Mouse (Mus musculus) liver, embryonic 12.5 days (tissue): ENCODE results near the gene Pbp2. TPM values are rescaled to one million over a fixed set of nuclear protein-coding genes. Genes with fewer than 3 reads are reported as not detected.

Experiments
- ATAC-seq: fragments of 200-750 bp; cut with Nextera tagmentation; 2 replicates; pipeline ENCODE4 v1.8.0; 2017; ENCODE audit warnings: moderate number of reproducible peaks, mild to moderate bottlenecking, moderate library complexity
- H3K27ac ChIP-seq: fragments of 300-500 bp; sonication (generic); 2 replicates; pipeline ENCODE4 v1.5.1; 2016; ENCODE audit warnings: mild to moderate bottlenecking
- H3K27me3 ChIP-seq: fragments of 300-500 bp; sonication (generic); replicated peaks from 2 replicates; pipeline ENCODE4 v1.6.1; 2016; ENCODE audit warnings: mild to moderate bottlenecking, moderate library complexity
- H3K36me3 ChIP-seq: fragments of 300-500 bp; sonication (generic); 2 replicates; pipeline ENCODE4 v1.6.1; 2016; ENCODE audit warnings: mild to moderate bottlenecking, moderate library complexity
- H3K4me1 ChIP-seq: fragments of 300-500 bp; sonication (generic); 2 replicates; pipeline ENCODE4 v1.6.1; 2016
- H3K4me2 ChIP-seq: fragments of 300-500 bp; sonication (generic); 2 replicates; pipeline ENCODE4 v1.6.1; 2016; ENCODE audit warnings: mild to moderate bottlenecking, moderate library complexity
- H3K4me3 ChIP-seq: fragments of 300-500 bp; sonication (generic); 2 replicates; pipeline ENCODE4 v1.5.1; 2016; ENCODE audit warnings: mild to moderate bottlenecking, moderate library complexity
- H3K9ac ChIP-seq: fragments of 300-500 bp; sonication (generic); 2 replicates; pipeline ENCODE4 v1.6.1; 2016; ENCODE audit warnings: mild to moderate bottlenecking, moderate library complexity
- H3K9me3 ChIP-seq: fragments of 300-500 bp; sonication (generic); replicated peaks from 2 replicates; pipeline ENCODE4 v1.6.1; 2016; ENCODE audit warnings: mild to moderate bottlenecking, moderate library complexity
- WGBS: fragments of 180-500 bp; shearing (Covaris S2); methylation state at CpG from one replicate; pipeline ENCODE4 v1.1.7; 2016; ENCODE audit not compliant: insufficient replicate concordance; 5-methylcytosine and 5-hydroxymethylcytosine counted together
- polyA plus RNA-seq: library from polyadenylated mRNA; unstranded; fragments of >200 nt; fragmentation: Nextera tagmentation; extraction: Ambion mirVana; gene quantifications from 2 replicates; pipeline ENCODE4 v1.2.1, GENCODE M21; 2016

The Pbp2 gene
- polyA plus RNA-seq: not detected in 2 replicates

DNA sequence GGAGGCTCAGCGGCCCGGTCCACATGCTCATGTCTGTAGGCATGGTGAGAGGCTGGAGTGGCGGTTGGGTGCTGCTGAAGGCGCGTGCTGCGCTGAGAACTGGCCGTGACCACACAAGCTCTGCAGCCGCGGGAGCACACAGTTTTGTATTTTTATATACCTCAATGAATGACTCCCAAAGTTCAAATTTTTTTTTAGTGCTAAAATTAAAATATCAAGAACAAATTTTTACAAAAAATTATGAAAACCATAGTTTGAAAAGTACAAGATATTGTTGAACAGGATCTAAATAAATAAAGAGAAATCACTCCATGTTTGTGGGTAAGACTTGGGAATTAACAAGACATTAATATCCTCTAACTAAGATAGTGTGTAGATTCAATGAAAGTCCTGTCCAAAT lies at the start of gene Pbp2:
Pbp2 (minus strand) TSS at position 101 of the 400 bp plus-strand sequence.
- ATAC-seq: no peak
- 83% methylated on average over 9 of the region's 9 CpGs for WGBS
- H3K4me2 ChIP-seq: no peak within 1 kb of the TSS
- no peak within 1 kb of the TSS for H3K27ac ChIP-seq
- H3K4me3 ChIP-seq: no peak within 1 kb of the TSS
- H3K4me1 ChIP-seq: no peaks in the 10 kb centered on the region
- no peak within 1 kb of the TSS for H3K9ac ChIP-seq
- H3K36me3 ChIP-seq: no peaks in the 10 kb centered on the region
- H3K9me3 ChIP-seq: no peaks in the 10 kb centered on the region
- H3K27me3 ChIP-seq: no peaks in the 10 kb centered on the region

DNA sequence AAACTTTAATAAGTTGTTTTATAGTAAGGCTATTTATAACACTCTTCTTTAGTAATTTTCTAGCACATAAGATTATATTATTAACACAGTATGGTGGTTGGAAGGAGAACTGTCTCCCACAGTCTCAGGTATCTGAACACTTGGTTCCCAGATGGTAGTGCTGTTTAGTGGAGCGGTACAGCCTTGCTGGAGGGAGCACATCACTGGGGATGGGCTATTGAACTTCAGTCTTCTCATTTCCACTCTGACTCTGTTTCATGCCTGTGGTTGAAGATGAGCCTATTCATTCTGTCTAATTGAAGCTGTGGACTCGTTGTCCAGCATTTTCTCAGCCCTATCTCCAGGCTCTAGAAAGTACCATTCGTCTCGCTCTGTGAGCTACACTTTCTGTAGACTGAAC lies 44.7 kb upstream of the Pbp2 start:
- Histone ChIP-seq H3K4me2 (no peak overlapping the region), H3K4me1 (peaks cover 3% of the 10 kb centered on the region; the same call in 1 of the 2 replicates), H3K27ac (no peak overlapping the region), H3K27me3 (no peaks in the 10 kb centered on the region), H3K9ac (no peak overlapping the region), H3K9me3 (no peaks in the 10 kb centered on the region), H3K36me3 (no peaks in the 10 kb centered on the region), H3K4me3 (no peak overlapping the region)
- no peak for ATAC-seq
- 77% methylated on average over 4 of the region's 4 CpGs for WGBS

DNA sequence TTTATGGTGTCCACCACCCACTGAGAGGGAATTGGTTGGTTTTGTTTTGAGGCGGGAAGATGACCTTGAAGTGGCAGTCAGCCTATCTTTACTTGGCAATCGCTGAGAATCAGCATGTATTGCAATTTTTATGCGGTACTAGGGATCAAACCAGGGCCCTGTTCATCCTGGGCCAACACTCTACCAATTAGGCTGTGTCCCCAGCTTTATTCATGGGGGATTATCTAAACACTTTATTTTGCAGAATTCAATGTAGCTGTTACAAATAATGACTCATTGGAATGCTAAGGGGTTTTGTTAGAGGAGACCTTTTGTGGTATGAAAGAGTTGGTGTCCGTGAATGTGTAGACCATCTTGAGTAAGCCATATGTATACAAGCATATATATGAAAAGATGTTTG lies 42.3 kb upstream of the Pbp2 start:
- H3K9ac ChIP-seq: no peak overlapping the region
- H3K9me3 ChIP-seq: no peaks in the 10 kb centered on the region
- H3K27me3 ChIP-seq: no peaks in the 10 kb centered on the region
- no peak overlapping the region for H3K4me2 ChIP-seq
- no peak overlapping the region for H3K27ac ChIP-seq
- no peak for ATAC-seq
- H3K36me3 ChIP-seq: no peaks in the 10 kb centered on the region
- H3K4me1 ChIP-seq: peaks cover 3% of the 10 kb centered on the region; the same call in 1 of the 2 replicates
- H3K4me3 ChIP-seq: no peak overlapping the region
- WGBS: 64% methylated on average over 4 of the region's 4 CpGs

DNA sequence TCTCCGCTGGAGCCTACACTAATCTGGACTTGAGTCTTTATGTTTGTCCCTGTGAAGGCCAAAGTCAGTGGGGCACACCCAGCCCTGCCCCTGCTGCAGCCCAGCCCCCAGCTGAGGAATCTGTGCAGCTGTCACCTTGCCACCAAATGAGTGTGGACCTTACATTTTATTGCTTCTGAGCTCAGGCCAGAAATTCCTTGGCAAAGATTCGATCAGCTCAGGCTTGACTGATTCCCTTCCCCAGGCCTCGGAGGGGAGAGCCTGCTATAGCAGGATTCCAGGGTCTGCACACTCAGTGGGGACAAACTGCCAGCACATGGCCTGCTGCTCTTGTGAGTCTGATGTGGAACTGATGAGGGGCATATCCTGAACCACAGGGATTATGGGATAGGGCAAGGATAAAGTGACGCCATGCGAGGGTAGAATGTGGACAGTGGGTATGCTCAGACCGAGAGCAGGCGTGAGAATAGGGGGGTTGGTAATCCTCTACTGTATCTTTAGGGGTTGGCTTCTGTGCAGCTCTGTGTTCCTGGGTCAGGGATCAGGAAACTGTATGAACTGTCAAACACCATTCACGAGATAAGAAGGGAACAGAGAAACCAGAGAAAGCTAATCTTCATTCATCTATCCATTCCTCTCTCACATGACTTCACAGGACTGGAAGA lies 41.6 kb upstream of the Pbp2 start:
- 65% methylated on average over 8 of the region's 8 CpGs for WGBS
- ATAC-seq: no peak
- H3K27ac ChIP-seq: no peak overlapping the region

DNA sequence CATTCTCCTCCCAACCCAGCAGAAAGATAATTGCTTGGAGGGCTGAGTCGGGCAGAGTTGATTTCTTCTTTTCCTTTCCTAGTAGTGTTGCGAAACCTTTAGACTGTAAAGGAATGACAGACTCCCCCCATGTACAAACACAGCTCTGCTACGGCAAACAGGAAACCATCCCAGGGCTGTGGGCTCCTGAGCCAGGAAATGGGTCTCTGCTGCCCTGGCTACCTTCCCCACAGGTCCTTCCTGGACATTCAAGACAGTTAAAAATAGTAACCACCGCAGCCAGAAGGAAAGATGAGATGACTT lies 30.8 kb upstream of the Pbp2 start:
- Histone ChIP-seq H3K9me3 (no peaks in the 10 kb centered on the region), H3K36me3 (no peaks in the 10 kb centered on the region), H3K9ac (no peak overlapping the region), H3K4me3 (no peak overlapping the region), H3K4me1 (peaks cover 5% of the 10 kb centered on the region; the same call in 1 of the 2 replicates), H3K27ac (no peak overlapping the region), H3K4me2 (no peak overlapping the region), H3K27me3 (no peaks in the 10 kb centered on the region)
- ATAC-seq: peak; percentile 55
- WGBS: 15% methylated on average over 4 of the region's 4 CpGs

More for the DNA sequence above, 41.6 kb upstream of the Pbp2 start:
- peaks cover 3% of the 10 kb centered on the region; the same call in 1 of the 2 replicates for H3K4me1 ChIP-seq
- H3K27me3 ChIP-seq: no peaks in the 10 kb centered on the region
- H3K9ac ChIP-seq: no peak overlapping the region
- no peak overlapping the region for H3K4me3 ChIP-seq
- no peak overlapping the region for H3K4me2 ChIP-seq
- H3K9me3 ChIP-seq: no peaks in the 10 kb centered on the region
- H3K36me3 ChIP-seq: no peaks in the 10 kb centered on the region

DNA sequence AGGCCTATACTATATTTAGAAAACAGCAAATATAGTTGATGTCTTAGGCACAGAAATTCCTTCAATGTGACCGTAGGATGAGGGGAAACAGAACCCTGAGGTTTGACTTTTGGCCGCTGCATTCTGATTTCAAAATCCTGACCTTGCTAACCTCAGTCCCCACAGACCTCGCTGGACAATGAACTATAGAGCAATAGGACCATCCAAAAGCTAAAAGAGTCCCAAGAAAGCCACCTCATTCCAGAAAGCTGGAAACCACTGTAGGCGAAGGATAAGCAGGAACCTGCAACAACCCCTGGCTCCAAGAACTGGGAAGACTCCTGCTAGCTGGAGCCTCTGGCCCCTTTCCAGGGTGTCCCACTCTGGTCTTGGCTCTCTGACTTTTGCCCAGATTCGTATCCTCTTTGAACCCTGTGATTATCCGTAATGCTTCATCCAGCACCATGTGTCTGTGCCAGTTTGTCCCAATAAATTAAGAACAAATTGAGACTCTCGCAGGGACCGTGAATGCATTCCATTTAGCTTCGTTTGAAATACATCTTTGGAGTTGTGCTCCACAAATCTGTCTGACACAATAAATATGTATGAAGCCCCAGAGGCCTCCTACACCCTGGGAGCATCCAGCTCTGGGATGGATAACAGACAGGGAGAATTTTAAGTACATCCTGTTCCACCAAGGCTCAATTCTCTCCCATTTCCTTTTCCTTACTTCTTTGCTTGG lies 30.3 kb upstream of the Pbp2 start:
- Histone ChIP-seq H3K9me3 (no peaks in the 10 kb centered on the region), H3K27me3 (no peaks in the 10 kb centered on the region), H3K9ac (no peak overlapping the region), H3K36me3 (no peaks in the 10 kb centered on the region), H3K27ac (peak overlapping the region; percentile 53; the same call in 1 of the 2 replicates), H3K4me2 (no peak overlapping the region), H3K4me3 (no peak overlapping the region), H3K4me1 (peaks cover 5% of the 10 kb centered on the region; the same call in 1 of the 2 replicates)
- WGBS: 48% methylated on average over 9 of the region's 9 CpGs
- no peak for ATAC-seq

DNA sequence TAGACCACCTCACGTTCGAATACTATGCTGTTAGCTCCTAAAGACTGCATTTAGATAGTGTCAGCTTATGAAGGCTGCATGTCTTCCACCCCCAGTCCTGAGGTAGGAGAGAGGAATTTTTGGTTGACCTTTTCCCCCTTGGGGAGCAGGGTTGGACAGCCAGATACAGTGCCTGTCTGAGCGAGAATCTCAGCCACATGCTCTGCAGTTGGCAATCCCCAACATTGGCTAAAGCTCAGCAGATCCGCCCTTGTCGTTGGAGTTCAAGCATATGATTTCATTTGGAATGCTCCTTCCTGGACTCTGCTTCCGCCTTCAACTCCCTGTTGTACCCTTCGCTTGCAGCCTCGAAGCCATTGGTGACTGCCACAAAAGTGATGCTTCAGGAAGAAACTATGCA lies 26.2 kb upstream of the Pbp2 start:
- Histone ChIP-seq H3K27ac (no peak overlapping the region), H3K36me3 (no peaks in the 10 kb centered on the region), H3K4me2 (no peak overlapping the region), H3K9ac (no peak overlapping the region), H3K4me3 (no peak overlapping the region), H3K27me3 (no peaks in the 10 kb centered on the region), H3K4me1 (peaks cover 9% of the 10 kb centered on the region; the same call in 1 of the 2 replicates), H3K9me3 (no peaks in the 10 kb centered on the region)
- WGBS: 71% methylated on average over 8 of the region's 8 CpGs
- ATAC-seq: no peak

DNA sequence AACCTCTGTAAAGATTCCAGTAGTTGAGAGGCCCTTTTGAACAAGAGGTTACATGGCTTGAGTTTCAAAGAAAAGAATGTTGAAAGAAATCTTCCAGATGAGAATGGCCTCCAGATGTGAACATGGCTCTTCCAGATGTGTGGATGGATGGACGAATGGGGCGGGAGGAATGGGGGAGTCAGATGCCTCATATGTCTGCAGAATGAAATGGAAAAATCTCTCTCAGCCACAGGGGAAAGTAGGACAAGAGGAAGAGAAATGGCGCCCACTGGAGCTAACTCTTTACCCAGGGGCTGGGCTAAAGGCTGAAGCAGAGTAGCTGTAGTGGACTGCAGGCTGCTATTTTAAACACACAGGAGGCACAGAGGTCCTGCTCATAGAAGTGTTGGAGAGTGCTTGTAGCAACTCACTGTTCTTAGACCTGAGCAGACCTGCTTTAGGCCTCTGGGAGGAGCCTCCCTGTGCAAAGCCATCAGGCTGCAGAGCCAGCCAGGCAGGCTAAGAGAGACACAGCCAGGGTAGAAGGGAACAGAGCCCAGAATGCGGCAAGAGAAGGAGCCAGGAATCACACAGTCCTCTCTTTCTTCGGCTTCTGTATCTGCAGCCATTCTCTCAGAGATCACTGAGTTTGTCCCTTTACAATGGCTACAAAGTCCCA lies 23.9 kb upstream of the Pbp2 start:
- Histone ChIP-seq H3K36me3 (no peaks in the 10 kb centered on the region), H3K4me2 (no peak overlapping the region), H3K27ac (no peak overlapping the region), H3K27me3 (no peaks in the 10 kb centered on the region), H3K9me3 (no peaks in the 10 kb centered on the region), H3K4me1 (peaks cover 4% of the 10 kb centered on the region; the same call in 1 of the 2 replicates), H3K9ac (no peak overlapping the region), H3K4me3 (no peak overlapping the region)
- ATAC-seq: no peak
- WGBS: 69% methylated on average over 5 of the region's 5 CpGs

DNA sequence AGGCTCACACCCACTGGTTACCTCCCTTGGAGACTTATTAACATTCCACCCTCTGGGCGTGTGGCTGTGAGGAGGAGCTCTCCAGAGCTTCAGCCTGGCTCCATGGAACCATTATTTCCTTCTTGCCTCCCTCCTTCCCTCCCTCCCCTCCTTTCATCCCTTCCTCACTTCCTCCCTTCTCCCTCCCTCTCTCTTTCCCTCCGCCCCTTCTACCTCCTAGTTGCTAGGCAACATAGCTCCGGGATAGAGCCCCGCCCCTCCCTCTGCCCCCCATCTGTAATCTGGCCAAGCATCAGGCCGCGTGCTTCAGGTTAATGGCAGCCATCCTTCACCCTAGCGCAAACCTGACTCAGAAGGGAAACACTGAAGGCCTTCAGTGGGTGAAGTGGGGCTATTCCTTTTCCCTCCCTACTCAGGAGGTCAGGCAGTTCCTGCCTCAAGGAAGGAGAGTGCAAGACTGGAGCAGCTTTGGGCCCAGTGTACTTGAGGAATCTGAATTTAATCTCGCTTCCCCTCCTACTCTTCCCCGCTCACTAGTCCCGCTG lies 22.6 kb upstream of the Pbp2 start:
- no peaks in the 10 kb centered on the region for H3K9me3 ChIP-seq
- H3K9ac ChIP-seq: no peak overlapping the region
- H3K4me1 ChIP-seq: peaks cover 4% of the 10 kb centered on the region; the same call in 1 of the 2 replicates
- no peak for ATAC-seq
- 40% methylated on average over 10 of the region's 10 CpGs for WGBS
- H3K36me3 ChIP-seq: no peaks in the 10 kb centered on the region
- no peak overlapping the region for H3K27ac ChIP-seq
- no peaks in the 10 kb centered on the region for H3K27me3 ChIP-seq
- H3K4me3 ChIP-seq: no peak overlapping the region
- no peak overlapping the region for H3K4me2 ChIP-seq

DNA sequence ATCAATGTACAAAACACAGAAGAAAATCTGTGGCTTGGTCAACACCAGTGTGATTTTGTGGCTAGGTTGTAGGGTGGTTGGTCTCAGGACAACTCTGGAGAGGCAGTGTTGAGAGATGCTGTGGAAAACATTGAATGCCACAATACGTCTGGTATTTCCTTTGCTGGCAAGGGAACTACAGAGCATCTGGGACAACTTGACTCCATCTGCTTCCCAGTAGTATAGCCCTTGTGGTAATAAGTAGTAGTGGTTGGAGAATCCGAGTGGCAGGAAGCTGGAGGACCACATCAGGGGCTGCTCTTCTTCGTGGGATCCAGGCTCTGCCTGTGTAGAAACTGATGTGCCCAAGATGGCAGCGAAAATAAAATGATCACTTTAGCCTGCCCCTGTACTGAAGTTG lies 21.7 kb upstream of the Pbp2 start:
- Histone ChIP-seq H3K4me2 (no peak overlapping the region), H3K9ac (no peak overlapping the region), H3K9me3 (no peaks in the 10 kb centered on the region), H3K27ac (no peak overlapping the region), H3K4me1 (peaks cover 4% of the 10 kb centered on the region; the same call in 1 of the 2 replicates), H3K36me3 (no peaks in the 10 kb centered on the region), H3K4me3 (no peak overlapping the region), H3K27me3 (no peaks in the 10 kb centered on the region)
- no peak for ATAC-seq
- WGBS: 45% methylated on average over 4 of the region's 4 CpGs

DNA sequence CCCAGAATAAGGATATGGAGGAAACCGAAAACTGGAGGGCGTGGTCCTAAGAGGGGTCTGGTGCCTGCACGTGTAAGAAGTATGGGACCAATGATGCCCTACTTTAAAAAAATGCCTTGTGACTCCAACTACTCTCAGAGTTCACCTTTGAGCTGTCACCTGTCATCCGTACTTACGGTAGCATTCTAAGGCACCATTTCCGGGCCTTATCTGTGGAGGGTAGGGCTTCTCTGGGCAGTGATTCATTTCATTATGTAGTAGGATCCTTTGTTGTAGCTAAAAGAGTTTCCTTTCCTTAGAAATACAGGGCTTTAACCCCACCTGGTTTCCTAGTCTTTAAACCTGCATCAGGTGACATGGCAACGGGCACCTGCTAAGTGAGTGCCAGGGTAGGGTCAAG lies 16.6 kb upstream of the Pbp2 start:
- H3K36me3 ChIP-seq: no peaks in the 10 kb centered on the region
- no peak overlapping the region for H3K4me2 ChIP-seq
- 64% methylated on average over 7 of the region's 7 CpGs for WGBS
- no peak overlapping the region for H3K4me3 ChIP-seq
- no peak for ATAC-seq
- no peak overlapping the region for H3K27ac ChIP-seq
- no peaks in the 10 kb centered on the region for H3K9me3 ChIP-seq
- peaks cover 18% of the 10 kb centered on the region; the same call in 1 of the 2 replicates for H3K4me1 ChIP-seq
- no peak overlapping the region for H3K9ac ChIP-seq
- H3K27me3 ChIP-seq: peaks cover 17% of the 10 kb centered on the region
